Mouse (Mus musculus) midbrain, postnatal 0 days (tissue): ENCODE data around the gene Trp63. TPM values are rescaled to one million over a fixed set of nuclear protein-coding genes. Genes with fewer than 3 reads are reported as not detected.
A peak's percentile ranks its signal among the peaks of the same experiment; 100 is the strongest.

Source experiments
- ATAC-seq: fragments of 200-750 bp; cut with Nextera tagmentation; 2 replicates; pipeline ENCODE4 v1.8.0; 2017; ENCODE audit warnings: moderate number of reproducible peaks, mild to moderate bottlenecking, moderate TSS enrichment, moderate library complexity; ENCODE audit not compliant: low FRiP score
- DNase-seq: peaks from one replicate; pipeline ENCODE4 v3.0.0-alpha.2; 2015; ENCODE audit warnings: low spot score
- H3K27ac ChIP-seq: fragments of 300-500 bp; sonication (generic); 2 replicates; pipeline ENCODE4 v1.5.1; 2014; ENCODE audit warnings: low read depth, mild to moderate bottlenecking, low read length, mixed read lengths
- H3K27me3 ChIP-seq: fragments of 300-500 bp; sonication (generic); 2 replicates; pipeline ENCODE4 v1.6.1; 2014; ENCODE audit warnings: low read length, control low read depth, mixed read lengths; ENCODE audit not compliant: insufficient read depth
- H3K36me3 ChIP-seq: fragments of 300-500 bp; sonication (generic); 2 replicates; pipeline ENCODE4 v1.6.1; 2014; ENCODE audit warnings: low read length, control low read depth, mixed read lengths; ENCODE audit not compliant: insufficient read depth
- H3K4me1 ChIP-seq: fragments of 300-500 bp; sonication (generic); 2 replicates; pipeline ENCODE4 v1.6.1; 2014; ENCODE audit warnings: mild to moderate bottlenecking, control low read depth, antibody characterized with exemption, low read length, mixed read lengths; ENCODE audit not compliant: insufficient read depth
- H3K4me2 ChIP-seq: fragments of 300-500 bp; sonication (generic); 2 replicates; pipeline ENCODE4 v1.6.1; 2014; ENCODE audit warnings: low read depth, mild to moderate bottlenecking, low read length, mixed read lengths; ENCODE audit not compliant: poor library complexity, severe bottlenecking
- H3K4me3 ChIP-seq: fragments of 300-500 bp; sonication (generic); 2 replicates; pipeline ENCODE4 v1.5.1; 2014; ENCODE audit warnings: low read depth, mild to moderate bottlenecking, low read length, moderate library complexity
- H3K9ac ChIP-seq: fragments of 300-500 bp; sonication (generic); replicated peaks from 2 replicates; pipeline ENCODE4 v1.6.1; 2014; ENCODE audit warnings: mild to moderate bottlenecking, low read length, moderate library complexity, mixed read lengths; ENCODE audit not compliant: poor library complexity, severe bottlenecking
- H3K9me3 ChIP-seq: fragments of 300-500 bp; sonication (generic); 2 replicates; pipeline ENCODE4 v1.6.1; 2016; ENCODE audit warnings: low read length, control low read depth
- CTCF ChIP-seq: IDR thresholded peaks from 2 replicates; pipeline ENCODE4 v1.5.1; 2016; ENCODE audit warnings: antibody characterized with exemption, mild to moderate bottlenecking
- WGBS: fragments of 180-500 bp; shearing (Covaris S2); extraction: QIAGEN DNeasy Blood & Tissue Kit; methylation state at CpG from one replicate; pipeline ENCODE4 v1.1.7; 2014; 5-methylcytosine and 5-hydroxymethylcytosine counted together
- polyA plus RNA-seq: library from polyadenylated mRNA; unstranded; fragments of >200 nt; fragmentation: Nextera tagmentation; extraction: Ambion mirVana; gene quantifications from 2 replicates; pipeline ENCODE4 v1.2.1, GENCODE M21; 2015
- total RNA-seq: library from RNA; depleted of rRNA; stranded (reverse); fragments of >200 nt; gene quantifications from 2 replicates; pipeline ENCODE4 v1.2.3, GENCODE M21; 2014

Gene Trp63
- total and polyA plus RNA-seq, 2 experiments from 2014 or later = 0.10 to 0.55 TPM

- ATAC-seq = no peak
- H3K9me3 ChIP-seq = no peaks in the 10 kb centered on the region
Observed at GRCm38 (mm10) chr16:25751866-25752265, 68.3 kb downstream of the Trp63 start.

DNA sequence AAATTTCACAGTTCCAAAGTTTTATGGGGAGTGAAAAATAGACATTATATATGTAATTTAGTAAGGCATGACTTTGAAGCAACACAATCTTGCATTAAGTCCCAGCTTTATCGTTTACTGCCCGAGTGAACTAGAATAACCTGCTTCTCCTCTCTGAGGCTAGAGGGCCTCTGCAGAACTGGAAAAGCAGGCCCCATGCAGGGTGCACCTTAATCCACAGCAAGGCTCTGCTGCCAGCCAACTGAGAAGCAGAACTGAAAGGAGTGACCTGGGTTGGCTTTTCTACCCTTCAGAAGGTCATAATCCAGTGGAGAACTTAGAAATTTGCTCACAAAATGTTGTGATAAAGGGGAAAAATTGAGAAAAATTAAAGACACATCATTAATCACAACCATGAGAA lies 74.5 kb downstream of the Trp63 start:
- Histone ChIP-seq H3K9ac (no peak overlapping the region), H3K4me3 (no peak overlapping the region), H3K9me3 (no peaks in the 10 kb centered on the region), H3K27me3 (no peaks in the 10 kb centered on the region), H3K4me2 (no peak overlapping the region), H3K4me1 (no peaks in the 10 kb centered on the region), H3K27ac (no peak overlapping the region), H3K36me3 (no peaks in the 10 kb centered on the region)
- WGBS = 77% methylated on average over 2 of the region's 2 CpGs
- DNase-seq (no peak), ATAC-seq (no peak)
- no peak for TF ChIP-seq CTCF

More at GRCm38 (mm10) chr16:25751866-25752265, 68.3 kb downstream of the Trp63 start:
- H3K27ac ChIP-seq = no peak overlapping the region
- H3K4me1 ChIP-seq = no peaks in the 10 kb centered on the region
- H3K27me3 ChIP-seq = no peaks in the 10 kb centered on the region
- no peak overlapping the region for H3K4me2 ChIP-seq
- 68% methylated on average over 11 of the region's 11 CpGs for WGBS
- no peak overlapping the region for H3K9ac ChIP-seq
- no peak overlapping the region for H3K4me3 ChIP-seq
- no peaks in the 10 kb centered on the region for H3K36me3 ChIP-seq
- TF ChIP-seq CTCF = no peak
- no peak for DNase-seq

DNA sequence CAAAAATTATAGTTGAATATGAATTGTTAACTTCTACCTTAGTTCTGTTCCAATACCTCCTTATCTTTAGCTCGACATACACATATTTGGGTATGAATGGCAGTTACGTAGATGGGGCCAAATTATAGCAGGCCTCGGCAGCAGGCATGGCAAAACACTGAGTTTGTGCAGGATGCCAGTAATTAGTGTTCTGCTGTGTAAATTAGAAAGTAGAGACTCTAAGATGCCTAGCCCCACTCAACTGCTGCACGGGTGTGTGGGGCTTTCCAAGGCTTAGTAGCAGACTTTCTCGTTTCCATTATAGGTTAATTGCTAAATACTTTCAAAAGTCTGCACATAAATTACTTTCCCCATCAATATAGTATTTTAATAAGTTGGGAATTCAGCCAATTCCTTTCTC lies 82.0 kb downstream of the Trp63 start:
- no peak for DNase-seq

DNA sequence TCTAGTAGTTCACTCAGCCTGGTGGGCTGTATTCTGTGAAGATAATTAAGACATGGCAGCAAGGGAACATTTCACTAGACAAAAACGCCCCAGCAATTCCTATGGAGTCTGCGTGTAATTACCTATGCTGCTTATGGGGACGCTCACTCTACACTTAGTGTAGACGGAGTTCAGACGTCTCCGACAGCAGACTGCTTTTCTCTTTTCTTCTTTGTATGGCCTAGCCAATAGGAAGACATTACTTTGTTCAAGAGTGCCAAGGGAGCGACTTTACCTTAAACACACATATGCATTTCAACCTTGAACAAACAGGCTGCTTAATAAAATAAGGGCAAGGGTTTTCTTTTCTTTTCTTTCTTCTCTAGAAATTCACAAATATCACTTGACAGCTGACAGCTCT lies 91.0 kb downstream of the Trp63 start:
- no peak for ATAC-seq
- Histone ChIP-seq H3K27me3 (no peaks in the 10 kb centered on the region), H3K9ac (no peak overlapping the region), H3K36me3 (no peaks in the 10 kb centered on the region), H3K4me2 (no peak overlapping the region), H3K4me3 (no peak overlapping the region), H3K4me1 (no peaks in the 10 kb centered on the region), H3K27ac (no peak overlapping the region), H3K9me3 (no peaks in the 10 kb centered on the region)
- peak; percentile 4 for DNase-seq
- whole genome bisulfite sequencing = 58% methylated on average over 7 of the region's 7 CpGs
- TF ChIP-seq CTCF = no peak

More for the DNA sequence above, 82.0 kb downstream of the Trp63 start:
- no peak for TF ChIP-seq CTCF
- no peak for ATAC-seq
- Histone ChIP-seq H3K9me3 (no peaks in the 10 kb centered on the region), H3K27me3 (no peaks in the 10 kb centered on the region), H3K36me3 (no peaks in the 10 kb centered on the region), H3K27ac (no peak overlapping the region), H3K4me2 (no peak overlapping the region), H3K9ac (no peak overlapping the region), H3K4me1 (no peaks in the 10 kb centered on the region), H3K4me3 (no peak overlapping the region)
- 85% methylated on average over 5 of the region's 5 CpGs for WGBS

DNA sequence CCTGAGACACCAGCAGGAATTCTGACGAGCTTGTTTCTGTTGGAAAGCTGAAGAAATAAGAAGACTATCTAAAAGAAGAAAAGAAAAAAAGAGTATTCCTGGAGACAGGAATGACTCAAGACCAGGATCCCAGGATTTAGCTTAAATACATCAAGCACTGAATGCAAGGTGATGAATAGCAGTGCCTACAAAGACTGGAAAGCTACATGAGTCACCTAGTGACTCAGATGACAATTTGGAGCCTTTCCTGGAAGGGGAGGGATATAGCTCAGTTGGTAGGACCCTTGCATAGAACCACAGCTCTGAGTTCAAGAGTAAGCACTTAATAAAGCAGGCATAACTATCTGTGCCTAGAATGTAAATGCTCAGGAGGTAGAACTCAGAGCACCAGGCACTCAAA lies 93.9 kb downstream of the Trp63 start:
- Histone ChIP-seq H3K9me3 (no peaks in the 10 kb centered on the region), H3K9ac (no peak overlapping the region), H3K4me1 (no peaks in the 10 kb centered on the region), H3K27me3 (no peaks in the 10 kb centered on the region), H3K27ac (no peak overlapping the region), H3K36me3 (no peaks in the 10 kb centered on the region), H3K4me2 (no peak overlapping the region), H3K4me3 (no peak overlapping the region)
- ATAC-seq (no peak), DNase-seq (no peak)
- TF ChIP-seq CTCF = no peak
- WGBS = 75% methylated on average over 1 of the region's 1 CpGs

GRCm38 (mm10) chr16:25779964-25780363 lies 96.4 kb downstream of the Trp63 start:
- Histone ChIP-seq H3K4me3 (no peak overlapping the region), H3K9ac (no peak overlapping the region), H3K4me1 (no peaks in the 10 kb centered on the region), H3K36me3 (no peaks in the 10 kb centered on the region), H3K27ac (no peak overlapping the region), H3K4me2 (no peak overlapping the region), H3K27me3 (no peaks in the 10 kb centered on the region), H3K9me3 (no peaks in the 10 kb centered on the region)
- ATAC-seq (no peak), DNase-seq (no peak)
- WGBS = 40% methylated on average over 4 of the region's 4 CpGs
- no peak for TF ChIP-seq CTCF
